Comparison of ENCODE assay signal across 11 mouse cellular contexts in genomic region chr8:61397139-61397538, GRCm38 (mm10).
DNase-seq lines count a peak whose midpoint lies in the region; ATAC-seq and TF ChIP-seq lines count a peak whose summit lies in the region.
"Had no signal": no experiment of that assay in that cellular context is flagged by ENCODE, and none has a peak within 500 bp of the region (broad histone marks: within the 10 kb centered on the region; RNA-seq: fewer than 3 reads in every experiment).

No protein-coding gene starts in this region.

- no peak overlapping the region for H3K27ac ChIP-seq in heart, adult 2 months
- H3K27ac ChIP-seq in MEL (ENCODE audit: control insufficient read depth, low read depth, low read length), result peak overlapping the region; percentile 54
- peak overlapping the region; percentile 17; the same call in 1 of the 2 replicates for H3K27ac ChIP-seq in intestine, embryonic 14.5 days (ENCODE audit: low read depth)
- peak overlapping the region; percentile 64 for H3K27ac ChIP-seq in lung, postnatal 0 days (ENCODE audit: low read length)
- H3K27ac ChIP-seq in forebrain, embryonic 10.5 days, result no peak overlapping the region
- no peak overlapping the region for H3K27ac ChIP-seq in forebrain, embryonic 16.5 days (ENCODE audit: low read length)
- H3K27ac ChIP-seq: forebrain, embryonic 12.5 days; limb, embryonic 13.5 days had no signal

- no peaks in the 10 kb centered on the region for H3K27me3 ChIP-seq in heart, adult 2 months (ENCODE audit: control insufficient read depth, insufficient read depth, low read length)
- H3K27me3 ChIP-seq in MEL (ENCODE audit: control insufficient read depth in 1 of 2, insufficient read depth in 2 of 2, low read length in 2 of 2), result no peaks in the 10 kb centered on the region
- no peaks in the 10 kb centered on the region for H3K27me3 ChIP-seq in intestine, embryonic 14.5 days (replicated peaks; ENCODE audit: control insufficient read depth, insufficient read depth, low read length)
- H3K27me3 ChIP-seq in lung, postnatal 0 days (replicated peaks; ENCODE audit: insufficient read depth, low read length), result no peaks in the 10 kb centered on the region
- H3K27me3 ChIP-seq in forebrain, embryonic 10.5 days (ENCODE audit: poor library complexity, severe bottlenecking), result no peaks in the 10 kb centered on the region
- H3K27me3 ChIP-seq in forebrain, embryonic 16.5 days (replicated peaks; ENCODE audit: control insufficient read depth, insufficient read depth, low read length), result no peaks in the 10 kb centered on the region
- H3K27me3 ChIP-seq: forebrain, embryonic 12.5 days; limb, embryonic 13.5 days had no signal

- ATAC-seq in intestine, embryonic 14.5 days (replicated peaks; ENCODE audit: low FRiP score, low TSS enrichment, low read depth), result peak; percentile 85
- ATAC-seq in lung, postnatal 0 days, result peak; percentile 75
- no peak for ATAC-seq in forebrain, embryonic 16.5 days

- no peak for TF ChIP-seq POLR2A in heart, adult 2 months (IDR thresholded peaks at IDR 0.05; ENCODE audit: insufficient read depth, low read depth, low read length)
- no peak for TF ChIP-seq POLR2A in MEL (IDR thresholded peaks at IDR 0.05; ENCODE audit: control insufficient read depth in 1 of 2, insufficient read depth in 1 of 2, low read depth in 1 of 2, low read length in 2 of 2, poor library complexity in 1 of 2)

- no peak for TF ChIP-seq EP300 in heart, adult 2 months (IDR thresholded peaks at IDR 0.05; ENCODE audit: insufficient read depth, low read depth, low read length)
- peak; percentile 73 to 76 for TF ChIP-seq EP300 in MEL (IDR thresholded peaks at IDR 0.05; ENCODE audit: low read depth in 1 of 2, low read length in 2 of 2)
- TF ChIP-seq EP300 in lung, postnatal 0 days (IDR thresholded peaks at IDR 0.05), result peak; percentile 59

- intact Hi-C loops in heart, adult 2 months (cut with DNase I), result no loop called here

- no peaks in the 10 kb centered on the region; the same call in 1 of the 2 replicates for H3K36me3 ChIP-seq in heart, adult 2 months (ENCODE audit: control insufficient read depth, insufficient read depth, low read length)
- H3K36me3 ChIP-seq in MEL (ENCODE audit: control insufficient read depth in 1 of 2, insufficient read depth in 2 of 2, low read length in 2 of 2), result peaks cover 0 to 15% of the 10 kb centered on the region in 2 experiments; a peak in 2 of 4 replicates
- no peaks in the 10 kb centered on the region for H3K36me3 ChIP-seq in intestine, embryonic 14.5 days (ENCODE audit: control insufficient read depth, insufficient read depth, low read length)
- H3K36me3 ChIP-seq in lung, postnatal 0 days (ENCODE audit: insufficient read depth, low read length), result no peaks in the 10 kb centered on the region
- H3K36me3 ChIP-seq in forebrain, embryonic 10.5 days (replicated peaks), result peaks cover 51% of the 10 kb centered on the region
- no peaks in the 10 kb centered on the region for H3K36me3 ChIP-seq in forebrain, embryonic 16.5 days (ENCODE audit: control insufficient read depth, insufficient read depth)

- WGBS in heart, adult 2 months, result 15% methylated on average over 2 of the region's 2 CpGs
- 18% methylated on average over 2 of the region's 2 CpGs for WGBS in intestine, embryonic 14.5 days
- 6% methylated on average over 2 of the region's 2 CpGs for WGBS in lung, postnatal 0 days
- 88% methylated on average over 2 of the region's 2 CpGs for WGBS in forebrain, embryonic 10.5 days
- 83% methylated on average over 2 of the region's 2 CpGs for WGBS in forebrain, embryonic 16.5 days

- H3K79me2 ChIP-seq in heart, adult 2 months (replicated peaks; ENCODE audit: control insufficient read depth, insufficient read depth, low read length), result no peaks in the 10 kb centered on the region
- no peaks in the 10 kb centered on the region for H3K79me2 ChIP-seq in MEL (ENCODE audit: control insufficient read depth, insufficient read depth, low read length, poor library complexity)

- TF ChIP-seq CTCF in heart, adult 2 months (IDR thresholded peaks at IDR 0.05), result no peak
- TF ChIP-seq CTCF in MEL (IDR thresholded peaks at IDR 0.05 in 2 of 3, conservative IDR thresholded peaks at IDR 0.05 in 1 of 3; ENCODE audit: control insufficient read depth in 1 of 3, insufficient read depth in 1 of 3, low read depth in 2 of 3, low read length in 3 of 3, poor library complexity in 1 of 3, severe bottlenecking in 1 of 3), result no peak
- TF ChIP-seq CTCF in lung, postnatal 0 days (IDR thresholded peaks at IDR 0.05), result no peak

- DNase-seq in heart, adult 9 months (ENCODE audit: low spot score in 2 of 2), result peak; percentile 17 to 19
- no peak for DNase-seq in heart, adult 2 months
- DNase-seq in MEL (ENCODE audit: low read depth, low spot score), result peak; percentile 59
- DNase-seq in intestine, embryonic 14.5 days (ENCODE audit: low spot score), result no peak
- peak; percentile 81 for DNase-seq in lung, postnatal 0 days (ENCODE audit: low spot score)
- no peak for DNase-seq in forebrain, embryonic 10.5 days (ENCODE audit: extremely low spot score, low spot score)
- DNase-seq in thymus, postnatal 4 days, result no peak
- DNase-seq: embryo, embryonic 11 days had no signal

- H3K4me2 ChIP-seq in intestine, embryonic 14.5 days (ENCODE audit: low read length), result peak overlapping the region; percentile 26; the same call in 1 of the 2 replicates
- H3K4me2 ChIP-seq in lung, postnatal 0 days (replicated peaks; ENCODE audit: low read depth, low read length), result no peak overlapping the region
- H3K4me2 ChIP-seq in forebrain, embryonic 16.5 days (ENCODE audit: low read length), result no peak overlapping the region
- H3K4me2 ChIP-seq: forebrain, embryonic 12.5 days; limb, embryonic 13.5 days had no signal

- H3K9ac ChIP-seq in heart, adult 2 months (ENCODE audit: low read depth, low read length), result no peak overlapping the region
- no peak overlapping the region for H3K9ac ChIP-seq in MEL (ENCODE audit: control insufficient read depth, low read depth, low read length, poor library complexity, severe bottlenecking)
- H3K9ac ChIP-seq in intestine, embryonic 14.5 days (ENCODE audit: low read length), result no peak overlapping the region
- no peak overlapping the region for H3K9ac ChIP-seq in lung, postnatal 0 days (replicated peaks; ENCODE audit: low read depth)
- no peak overlapping the region for H3K9ac ChIP-seq in forebrain, embryonic 16.5 days (replicated peaks; ENCODE audit: low read depth, low read length)
- H3K9ac ChIP-seq: forebrain, embryonic 12.5 days; limb, embryonic 13.5 days had no signal

- H3K4me3 ChIP-seq in heart, adult 2 months, result no peak overlapping the region
- no peak overlapping the region; a peak in 1 of 4 replicates for H3K4me3 ChIP-seq in MEL (ENCODE audit: control insufficient read depth in 1 of 2, insufficient read depth in 1 of 2, low read depth in 2 of 2, low read length in 2 of 2)
- H3K4me3 ChIP-seq in intestine, embryonic 14.5 days (ENCODE audit: low read depth, low read length), result no peak overlapping the region
- no peak overlapping the region for H3K4me3 ChIP-seq in lung, postnatal 0 days (ENCODE audit: low read depth, low read length)
- no peak overlapping the region for H3K4me3 ChIP-seq in forebrain, embryonic 10.5 days
- H3K4me3 ChIP-seq in forebrain, embryonic 16.5 days (replicated peaks; ENCODE audit: low read length), result no peak overlapping the region
- H3K4me3 ChIP-seq: forebrain, embryonic 12.5 days; limb, embryonic 13.5 days had no signal

- TF ChIP-seq RAD21 in MEL (IDR thresholded peaks at IDR 0.05; ENCODE audit: low read depth, low read length), result no peak

- no peaks in the 10 kb centered on the region for H3K9me3 ChIP-seq in MEL (replicated peaks; ENCODE audit: insufficient read depth, low read length)
- H3K9me3 ChIP-seq in intestine, embryonic 14.5 days (ENCODE audit: control insufficient read depth, low read length), result no peaks in the 10 kb centered on the region
- H3K9me3 ChIP-seq in lung, postnatal 0 days (ENCODE audit: low read length), result no peaks in the 10 kb centered on the region
- H3K9me3 ChIP-seq in forebrain, embryonic 10.5 days, result no peaks in the 10 kb centered on the region
- no peaks in the 10 kb centered on the region for H3K9me3 ChIP-seq in forebrain, embryonic 16.5 days (ENCODE audit: control insufficient read depth, low read length)
- H3K9me3 ChIP-seq: forebrain, embryonic 12.5 days; limb, embryonic 13.5 days had no signal

- H3K4me1 ChIP-seq in heart, adult 2 months (ENCODE audit: control insufficient read depth, insufficient read depth, low read length), result peaks cover 7% of the 10 kb centered on the region
- peaks cover 7 to 20% of the 10 kb centered on the region in 2 experiments for H3K4me1 ChIP-seq in MEL (ENCODE audit: control insufficient read depth in 1 of 2, insufficient read depth in 2 of 2, low read length in 2 of 2)
- peaks cover 12% of the 10 kb centered on the region for H3K4me1 ChIP-seq in intestine, embryonic 14.5 days (replicated peaks; ENCODE audit: control insufficient read depth, insufficient read depth, low read length)
- no peaks in the 10 kb centered on the region; the same call in 1 of the 2 replicates for H3K4me1 ChIP-seq in lung, postnatal 0 days (ENCODE audit: insufficient read depth, low read depth, low read length)
- H3K4me1 ChIP-seq in forebrain, embryonic 10.5 days, result peaks cover 21% of the 10 kb centered on the region
- peaks cover 2% of the 10 kb centered on the region; the same call in 1 of the 2 replicates for H3K4me1 ChIP-seq in forebrain, embryonic 16.5 days (replicated peaks; ENCODE audit: control insufficient read depth, insufficient read depth, low read length)
- H3K4me1 ChIP-seq: forebrain, embryonic 12.5 days had no signal

TF ChIP-seq in MEL, 35 proteins besides CTCF, POLR2A, EP300 and RAD21 (continues in another document):
- TF ChIP-seq MYB (IDR thresholded peaks at IDR 0.05; ENCODE audit: low read depth, low read length) (peak; percentile 50; the same call in 1 of the 2 replicates), CHD1 (IDR thresholded peaks at IDR 0.05; ENCODE audit: low read depth, low read length) (no peak), JUND (IDR thresholded peaks at IDR 0.05; ENCODE audit: low read depth, low read length) (no peak), SIN3A (IDR thresholded peaks at IDR 0.05; ENCODE audit: low read length) (no peak; the same call in 1 of the 2 replicates), KAT2A (conservative IDR thresholded peaks at IDR 0.05; ENCODE audit: low read depth, low read length) (no peak), TCF12 (IDR thresholded peaks at IDR 0.05; ENCODE audit: low read depth, low read length) (0 out of 2 replicates have a peak, but pooled peaks have one; percentile 24), ZMIZ1 (IDR thresholded peaks at IDR 0.05; ENCODE audit: low read depth, low read length) (no peak), TBP (IDR thresholded peaks at IDR 0.05; ENCODE audit: low read depth, low read length) (no peak), E2F4 (IDR thresholded peaks at IDR 0.05; ENCODE audit: borderline replicate concordance, low read depth, low read length) (no peak), POLR2AphosphoS2 (IDR thresholded peaks at IDR 0.05; ENCODE audit: low read length) (no peak), GATA1 (IDR thresholded peaks at IDR 0.05; ENCODE audit: low read depth, low read length) (peak; percentile 57; the same call in 1 of the 2 replicates), ETS1 (IDR thresholded peaks at IDR 0.05; ENCODE audit: low read depth, low read length) (peak; percentile 17; the same call in 1 of the 2 replicates), MYC (IDR thresholded peaks at IDR 0.05; ENCODE audit: low read depth, low read length) (no peak)

Comparison
In these comparisons a context has a peak if more than half of its experiments do, and no peak if none do; other contexts are left out.
1. DNase-seq: peak in heart, adult 9 months (2 of 2), MEL (single experiment) and lung, postnatal 0 days (single experiment); none in heart, adult 2 months (0 of 2), intestine, embryonic 14.5 days (single experiment), forebrain, embryonic 10.5 days (single experiment) and thymus, postnatal 4 days (single experiment).
2. H3K27ac ChIP-seq: peak in MEL (single experiment), intestine, embryonic 14.5 days (single experiment) and lung, postnatal 0 days (single experiment); none in heart, adult 2 months (single experiment), forebrain, embryonic 10.5 days (single experiment) and forebrain, embryonic 16.5 days (single experiment).